Mouse (Mus musculus) heart, embryonic 11.5 days (tissue): ENCODE results near the gene Sdc3. TPM values are rescaled to one million over a fixed set of nuclear protein-coding genes. Genes with fewer than 3 reads are reported as not detected.
A peak's percentile ranks its signal among the peaks of the same experiment; 100 is the strongest.

Source experiments
- ATAC-seq: fragments of 200-750 bp; cut with Nextera tagmentation; replicated peaks from 2 replicates; pipeline ENCODE4 v1.8.0; 2017; ENCODE audit warnings: moderate library complexity; ENCODE audit not compliant: insufficient number of reproducible peaks, low FRiP score, low TSS enrichment
- H3K27ac ChIP-seq: fragments of 300-500 bp; sonication (generic); 2 replicates; pipeline ENCODE4 v1.5.1; 2014; ENCODE audit warnings: mild to moderate bottlenecking, low read depth, low read length
- H3K27me3 ChIP-seq: fragments of 300-500 bp; sonication (generic); 2 replicates; pipeline ENCODE4 v1.6.1; 2014; ENCODE audit warnings: mild to moderate bottlenecking, low read length, mixed read lengths; ENCODE audit not compliant: control insufficient read depth, insufficient read depth
- H3K36me3 ChIP-seq: fragments of 300-500 bp; sonication (generic); 2 replicates; pipeline ENCODE4 v1.6.1; 2014; ENCODE audit warnings: mild to moderate bottlenecking, low read length, moderate library complexity, mixed read lengths; ENCODE audit not compliant: control insufficient read depth, insufficient read depth
- H3K4me1 ChIP-seq: fragments of 300-500 bp; sonication (generic); 2 replicates; pipeline ENCODE4 v1.6.1; 2014; ENCODE audit warnings: low read length; ENCODE audit not compliant: control insufficient read depth, insufficient read depth
- H3K4me2 ChIP-seq: fragments of 300-500 bp; sonication (generic); 2 replicates; pipeline ENCODE4 v1.6.1; 2014; ENCODE audit warnings: mild to moderate bottlenecking, moderate library complexity
- H3K4me3 ChIP-seq: fragments of 300-500 bp; sonication (generic); 2 replicates; pipeline ENCODE4 v1.5.1; 2014; ENCODE audit warnings: low read depth, low read length
- H3K9ac ChIP-seq: fragments of 300-500 bp; sonication (generic); 2 replicates; pipeline ENCODE4 v1.6.1; 2014; ENCODE audit warnings: mild to moderate bottlenecking, low read depth, low read length, moderate library complexity
- H3K9me3 ChIP-seq: fragments of 300-500 bp; sonication (generic); replicated peaks from 2 replicates; pipeline ENCODE4 v1.6.1; 2016; ENCODE audit warnings: low read length; ENCODE audit not compliant: control insufficient read depth
- WGBS: fragments of 180-500 bp; shearing (Covaris S2); extraction: QIAGEN DNeasy Blood & Tissue Kit; methylation state at CpG from one replicate; pipeline ENCODE4 v1.1.7; 2014; ENCODE audit not compliant: insufficient replicate concordance; 5-methylcytosine and 5-hydroxymethylcytosine counted together
- polyA plus RNA-seq: library from polyadenylated mRNA; unstranded; fragments of >200 nt; fragmentation: Nextera tagmentation; extraction: Ambion mirVana; gene quantifications from 2 replicates; pipeline ENCODE4 v1.2.1, GENCODE M21; 2014

Gene Sdc3
- polyA plus RNA-seq, 1 experiment from 2014 or later: 11.6 TPM

GRCm38 (mm10) chr4:130782492-130782891 is 9.8 kb upstream of the Sdc3 start:
- Histone ChIP-seq H3K4me1 (peaks cover 7% of the 10 kb centered on the region), H3K36me3 (peaks cover 14% of the 10 kb centered on the region), H3K27ac (no peak overlapping the region), H3K4me3 (no peak overlapping the region), H3K9ac (no peak overlapping the region), H3K27me3 (no peaks in the 10 kb centered on the region; the same call in 1 of the 2 replicates), H3K9me3 (no peaks in the 10 kb centered on the region), H3K4me2 (no peak overlapping the region)
- WGBS: 92% methylated on average over 2 of the region's 2 CpGs
- ATAC-seq: no peak

GRCm38 (mm10) chr4:130784755-130785154 is 7.6 kb upstream of the Sdc3 start:
- H3K4me3 ChIP-seq: no peak overlapping the region
- H3K4me1 ChIP-seq: no peaks in the 10 kb centered on the region
- 26% methylated on average over 4 of the region's 4 CpGs for WGBS
- no peak overlapping the region for H3K27ac ChIP-seq
- H3K4me2 ChIP-seq: no peak overlapping the region
- no peaks in the 10 kb centered on the region for H3K9me3 ChIP-seq
- no peak; the same call in 1 of the 2 replicates for ATAC-seq
- no peaks in the 10 kb centered on the region; the same call in 1 of the 2 replicates for H3K27me3 ChIP-seq
- H3K36me3 ChIP-seq: peaks cover 3% of the 10 kb centered on the region
- no peak overlapping the region for H3K9ac ChIP-seq

GRCm38 (mm10) chr4:130787530-130787929 is 4.8 kb upstream of the Sdc3 start:
- Histone ChIP-seq H3K4me1 (0 out of 2 replicates have a peak, but pooled peaks cover 3% of the 10 kb centered on the region), H3K4me2 (no peak overlapping the region), H3K36me3 (no peaks in the 10 kb centered on the region), H3K9ac (no peak overlapping the region), H3K27ac (no peak overlapping the region), H3K9me3 (no peaks in the 10 kb centered on the region), H3K27me3 (peaks cover 2% of the 10 kb centered on the region; the same call in 1 of the 2 replicates), H3K4me3 (no peak overlapping the region)
- 67% methylated on average over 5 of the region's 5 CpGs for WGBS
- no peak for ATAC-seq

- H3K27ac ChIP-seq: no peak overlapping the region
- 6% methylated on average over 6 of the region's 6 CpGs for WGBS
- H3K9me3 ChIP-seq: no peaks in the 10 kb centered on the region
- no peak overlapping the region for H3K9ac ChIP-seq
- H3K27me3 ChIP-seq: peaks cover 8% of the 10 kb centered on the region; the same call in 1 of the 2 replicates
- peaks cover 10% of the 10 kb centered on the region for H3K4me1 ChIP-seq
- no peak for ATAC-seq
- H3K4me2 ChIP-seq: no peak overlapping the region
- H3K36me3 ChIP-seq: no peaks in the 10 kb centered on the region
- H3K4me3 ChIP-seq: no peak overlapping the region
These were observed 2.2 kb upstream of the Sdc3 start for GRCm38 (mm10) chr4:130790180-130790579.

GRCm38 (mm10) chr4:130791811-130792375 is 444 bp upstream of the Sdc3 start:
- Histone ChIP-seq H3K9ac (peak overlapping the region; percentile 96), H3K27me3 (peaks cover 8% of the 10 kb centered on the region; the same call in 1 of the 2 replicates), H3K36me3 (no peaks in the 10 kb centered on the region), H3K4me2 (peak overlapping the region; percentile 96), H3K27ac (no peak overlapping the region), H3K4me1 (peaks cover 12% of the 10 kb centered on the region), H3K4me3 (peak overlapping the region; percentile 84), H3K9me3 (no peaks in the 10 kb centered on the region)
- 4% methylated on average over 19 of the region's 19 CpGs for WGBS
- no peak for ATAC-seq

- Histone ChIP-seq H3K27ac (no peak overlapping the region), H3K4me3 (peak overlapping the region; percentile 84), H3K9me3 (no peaks in the 10 kb centered on the region), H3K36me3 (no peaks in the 10 kb centered on the region), H3K9ac (peak overlapping the region; percentile 96), H3K4me1 (peaks cover 24% of the 10 kb centered on the region), H3K4me2 (peak overlapping the region; percentile 96), H3K27me3 (peaks cover 8% of the 10 kb centered on the region; the same call in 1 of the 2 replicates)
- 45% methylated on average over 7 of the region's 7 CpGs for WGBS
- 0 out of 2 replicates have a peak, but pooled peaks have one; percentile 16 for ATAC-seq
These were observed 804 bp downstream of the Sdc3 start for GRCm38 (mm10) chr4:130793180-130793501.

- WGBS: 33% methylated on average over 4 of the region's 4 CpGs
- no peaks in the 10 kb centered on the region for H3K9me3 ChIP-seq
- peaks cover 8% of the 10 kb centered on the region; the same call in 1 of the 2 replicates for H3K27me3 ChIP-seq
- H3K36me3 ChIP-seq: no peaks in the 10 kb centered on the region
- H3K4me1 ChIP-seq: peaks cover 40% of the 10 kb centered on the region
- no peak overlapping the region for H3K9ac ChIP-seq
- no peak for ATAC-seq
- no peak overlapping the region for H3K27ac ChIP-seq
- no peak overlapping the region for H3K4me3 ChIP-seq
- no peak overlapping the region for H3K4me2 ChIP-seq
These were observed 2.4 kb downstream of the Sdc3 start for GRCm38 (mm10) chr4:130794771-130795170.

- Histone ChIP-seq H3K27ac (no peak overlapping the region), H3K4me3 (no peak overlapping the region), H3K36me3 (no peaks in the 10 kb centered on the region), H3K9ac (no peak overlapping the region), H3K9me3 (no peaks in the 10 kb centered on the region), H3K4me1 (peaks cover 48% of the 10 kb centered on the region), H3K4me2 (no peak overlapping the region), H3K27me3 (peaks cover 8% of the 10 kb centered on the region; the same call in 1 of the 2 replicates)
- no peak for ATAC-seq
- WGBS: 79% methylated on average over 6 of the region's 6 CpGs
These were observed 3.6 kb downstream of the Sdc3 start for GRCm38 (mm10) chr4:130795970-130796369.
